Mouse (Mus musculus): ENCODE measurements around the gene Stim2. TPM values are rescaled to one million over a fixed set of nuclear protein-coding genes. Genes with fewer than 3 reads are reported as not detected.

The Stim2 gene
- polyA plus RNA-seq, 1 experiment from 2014 or later, result 28.0 TPM

DNA sequence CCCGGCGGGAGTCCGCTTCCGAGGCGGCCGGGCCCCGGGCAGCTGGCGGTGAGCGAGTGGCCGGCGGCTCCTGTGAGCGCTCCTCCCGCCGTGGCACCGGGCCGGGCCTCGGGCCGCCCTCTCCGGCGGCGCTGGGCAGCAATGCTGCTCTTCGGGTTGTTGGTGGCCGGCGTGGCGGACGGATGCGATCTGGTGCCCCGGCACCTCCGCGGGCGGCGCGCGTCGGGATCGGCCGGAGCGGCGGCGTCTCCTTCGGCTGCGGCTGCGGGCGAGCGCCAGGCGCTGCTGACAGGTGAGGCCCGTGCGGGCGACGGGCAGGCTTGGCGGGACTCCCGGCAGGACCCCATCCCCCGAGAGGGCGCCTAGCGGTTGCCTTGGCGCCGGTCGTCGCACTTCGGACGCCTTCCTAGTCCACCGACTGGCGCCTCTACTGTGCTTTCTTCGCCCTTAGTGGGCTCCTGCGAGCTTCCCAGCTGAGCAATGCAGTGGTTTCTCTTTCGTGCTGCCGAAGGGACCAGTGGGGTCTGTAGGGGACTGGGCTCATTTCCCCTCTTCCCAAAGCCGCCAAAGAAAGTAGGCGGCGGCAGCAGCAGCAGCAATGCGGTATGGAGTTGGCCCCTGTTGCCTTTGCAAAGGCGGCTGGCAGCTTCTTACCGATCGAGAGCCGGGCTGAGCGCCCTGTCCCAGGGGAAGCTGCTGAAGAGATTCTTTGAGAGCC is 603 bp downstream of the Stim2 start:
- H3K4me1 ChIP-seq, result peaks cover 14% of the 10 kb centered on the region
- H3K36me3 ChIP-seq, result no peaks in the 10 kb centered on the region
- peak overlapping the region; percentile 96 for H3K27ac ChIP-seq
- peak overlapping the region; percentile 88 for H3K4me3 ChIP-seq
- H3K9ac ChIP-seq, result peak overlapping the region; percentile 95
- peak overlapping the region; percentile 83 for H3K4me2 ChIP-seq (replicated peaks)
- peak; percentile 74 for ATAC-seq (ENCODE audit: low FRiP score)
- WGBS, result under 1% methylated on average over 73 of the region's 76 CpGs
- H3K27me3 ChIP-seq, result no peaks in the 10 kb centered on the region; the same call in 1 of the 2 replicates
- no peaks in the 10 kb centered on the region for H3K9me3 ChIP-seq (replicated peaks)

DNA sequence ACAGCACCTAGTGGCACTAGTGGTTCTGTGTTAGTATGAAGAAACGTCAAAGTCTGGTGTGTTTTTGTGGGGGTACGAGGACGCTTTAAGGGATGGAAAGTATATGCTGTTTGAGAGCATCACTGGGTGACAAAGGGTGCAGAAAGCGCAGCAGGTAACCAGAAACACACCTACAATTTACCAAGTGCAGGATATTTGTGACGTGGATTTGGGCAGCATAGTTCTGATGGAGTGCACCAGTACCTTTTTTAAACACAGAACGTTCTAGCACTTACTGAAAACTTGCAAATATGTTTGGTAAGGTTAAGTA is 1.1 kb downstream of the Stim2 start:
- Histone ChIP-seq H3K27ac (peak overlapping the region; percentile 96), H3K9me3 (replicated peaks) (no peaks in the 10 kb centered on the region), H3K4me2 (replicated peaks) (peak overlapping the region; percentile 83), H3K4me3 (peak overlapping the region; percentile 88), H3K36me3 (no peaks in the 10 kb centered on the region), H3K27me3 (no peaks in the 10 kb centered on the region; the same call in 1 of the 2 replicates), H3K4me1 (peaks cover 14% of the 10 kb centered on the region), H3K9ac (peak overlapping the region; percentile 95)
- 2% methylated on average over 6 of the region's 6 CpGs for WGBS
- ATAC-seq (ENCODE audit: low FRiP score), result no peak

DNA sequence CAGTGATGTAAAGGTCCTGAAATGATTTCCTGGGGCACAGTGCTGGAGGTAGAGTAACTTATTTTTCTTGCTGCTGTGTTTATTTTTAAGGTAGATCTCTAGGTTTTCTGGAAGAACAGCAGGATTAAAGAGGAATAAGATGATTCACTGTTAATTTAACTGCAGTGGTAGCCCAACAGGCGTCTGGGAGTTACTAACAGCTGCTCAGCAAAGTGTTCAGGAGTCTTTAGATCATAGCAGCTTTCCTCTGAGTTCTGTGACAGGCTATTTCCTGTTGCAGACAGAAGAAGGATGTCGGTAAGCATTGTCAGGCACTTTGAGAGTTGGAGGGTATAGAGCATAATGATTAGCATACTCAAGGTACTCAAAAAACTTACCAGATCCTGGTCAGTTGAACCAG is 1.5 kb downstream of the Stim2 start:
- peaks cover 14% of the 10 kb centered on the region for H3K4me1 ChIP-seq
- ATAC-seq (ENCODE audit: low FRiP score), result no peak
- 2% methylated on average over 2 of the region's 2 CpGs for WGBS

DNA sequence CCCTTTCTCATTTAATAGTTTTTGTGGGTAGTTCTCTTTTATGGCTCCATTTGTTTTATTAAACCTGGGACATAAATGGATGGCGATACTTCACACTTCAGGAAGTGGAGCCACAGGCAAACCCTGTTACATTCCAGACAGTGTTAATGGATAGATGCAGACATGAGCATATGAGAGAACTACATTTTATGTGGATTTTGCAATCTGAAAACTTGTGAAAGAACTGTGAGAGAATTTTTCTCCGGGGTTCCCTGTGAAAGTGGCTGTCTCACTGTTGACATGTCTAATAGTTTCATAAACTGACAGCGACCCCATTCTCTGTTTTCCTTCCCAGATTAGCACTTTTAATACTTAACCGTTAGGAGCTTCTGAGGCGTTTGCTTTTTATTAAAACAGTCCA is 2.7 kb downstream of the Stim2 start:
- Histone ChIP-seq H3K27me3 (no peaks in the 10 kb centered on the region), H3K4me3 (no peak overlapping the region), H3K27ac (no peak overlapping the region), H3K9ac (no peak overlapping the region), H3K4me1 (peaks cover 21% of the 10 kb centered on the region), H3K9me3 (replicated peaks) (no peaks in the 10 kb centered on the region), H3K36me3 (no peaks in the 10 kb centered on the region), H3K4me2 (replicated peaks) (no peak overlapping the region)
- no peak for ATAC-seq (ENCODE audit: low FRiP score)
- WGBS, result 73% methylated on average over 5 of the region's 5 CpGs

More for the DNA sequence above, 1.5 kb downstream of the Stim2 start:
- H3K9me3 ChIP-seq (replicated peaks), result no peaks in the 10 kb centered on the region
- peak overlapping the region; percentile 95 for H3K9ac ChIP-seq
- 0 out of 2 replicates have a peak overlapping the region, but pooled peaks have one; percentile 17 for H3K27ac ChIP-seq
- no peaks in the 10 kb centered on the region for H3K27me3 ChIP-seq
- no peaks in the 10 kb centered on the region for H3K36me3 ChIP-seq
- H3K4me3 ChIP-seq, result peak overlapping the region; percentile 88
- peak overlapping the region; percentile 83 for H3K4me2 ChIP-seq (replicated peaks)

DNA sequence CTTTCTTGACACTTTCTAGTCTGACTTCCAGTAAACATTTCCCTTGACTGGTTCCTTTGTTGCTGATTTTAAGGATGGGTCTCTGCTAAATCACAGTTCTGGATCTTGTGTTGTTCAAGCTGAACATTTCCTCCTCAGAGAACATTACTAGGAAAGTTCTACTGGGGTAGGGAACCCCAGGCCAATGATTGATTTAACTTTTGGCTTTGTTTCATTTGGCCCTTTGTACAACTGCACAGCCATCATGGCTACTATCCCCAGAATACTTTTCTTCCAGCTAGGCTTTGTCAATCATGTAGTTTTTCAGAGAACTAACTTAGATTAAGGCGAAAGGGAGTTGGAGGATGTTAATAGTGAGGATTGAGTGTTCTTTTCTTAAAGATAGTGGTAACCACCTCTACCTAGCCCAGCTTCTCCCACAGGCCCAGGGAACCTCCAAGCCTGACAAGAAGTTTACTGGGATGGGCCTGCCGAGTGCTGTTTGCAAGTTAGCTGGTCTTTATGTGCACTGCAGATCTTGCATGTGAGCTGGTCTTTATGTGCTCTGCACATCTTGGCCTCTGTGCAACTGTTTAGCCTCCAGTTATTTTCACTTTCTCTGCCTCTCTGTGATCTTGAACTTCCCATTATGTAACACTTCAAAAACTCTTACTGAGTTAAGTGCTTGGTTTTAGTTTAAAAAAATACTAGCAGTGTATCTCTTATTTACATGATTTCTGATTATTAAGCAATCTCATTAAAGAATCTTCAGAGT is 7.0 kb downstream of the Stim2 start:
- WGBS, result 72% methylated on average over 2 of the region's 2 CpGs
- Histone ChIP-seq H3K27ac (no peak overlapping the region), H3K4me3 (no peak overlapping the region), H3K9me3 (replicated peaks) (no peaks in the 10 kb centered on the region), H3K9ac (no peak overlapping the region), H3K36me3 (no peaks in the 10 kb centered on the region), H3K4me2 (replicated peaks) (no peak overlapping the region), H3K4me1 (peaks cover 12% of the 10 kb centered on the region), H3K27me3 (no peaks in the 10 kb centered on the region)
- ATAC-seq (ENCODE audit: low FRiP score), result no peak

DNA sequence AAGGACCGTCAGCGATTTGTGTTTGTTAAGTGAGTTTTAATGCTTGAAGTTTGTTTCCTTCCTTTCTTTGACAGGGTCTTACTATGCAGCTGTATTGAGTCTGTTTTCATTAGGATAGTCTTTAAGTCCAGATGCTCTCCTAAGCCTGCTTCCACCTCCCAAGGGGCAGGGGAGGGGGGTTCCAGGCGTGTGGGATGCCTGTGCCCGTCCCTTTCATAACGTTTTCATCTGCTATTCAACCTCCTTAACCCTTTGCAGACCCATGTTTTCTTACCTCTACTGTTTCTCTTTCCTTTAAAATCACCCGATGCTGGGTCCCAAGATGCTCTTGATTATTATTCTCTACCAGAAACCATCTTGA is 7.5 kb downstream of the Stim2 start:
- no peak overlapping the region for H3K27ac ChIP-seq
- H3K36me3 ChIP-seq, result no peaks in the 10 kb centered on the region
- H3K9ac ChIP-seq, result no peak overlapping the region
- no peak overlapping the region for H3K4me2 ChIP-seq (replicated peaks)
- ATAC-seq (ENCODE audit: low FRiP score), result no peak
- no peaks in the 10 kb centered on the region for H3K27me3 ChIP-seq
- no peaks in the 10 kb centered on the region for H3K9me3 ChIP-seq (replicated peaks)
- H3K4me3 ChIP-seq, result no peak overlapping the region
- peaks cover 9% of the 10 kb centered on the region for H3K4me1 ChIP-seq
- WGBS, result 38% methylated on average over 6 of the region's 6 CpGs

DNA sequence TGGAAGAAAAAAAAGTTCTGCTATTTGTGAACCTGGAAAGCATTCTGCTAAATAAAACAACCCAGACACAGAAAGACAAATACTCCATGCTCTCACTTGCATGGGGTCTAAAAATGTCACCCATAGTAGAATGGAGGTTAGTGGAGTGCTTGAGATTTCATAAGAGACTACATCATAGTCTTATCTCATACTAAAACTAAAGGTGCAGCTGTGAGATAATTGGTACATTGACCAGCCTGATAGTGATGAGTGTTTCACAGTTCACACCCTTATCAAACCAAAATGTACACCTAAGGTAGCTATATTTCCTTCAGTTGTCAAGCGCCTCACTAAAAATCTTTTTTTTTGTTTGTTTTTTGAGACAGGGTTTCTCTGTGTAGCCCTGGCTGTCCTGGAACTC is 8.5 kb downstream of the Stim2 start:
- no peak overlapping the region for H3K4me3 ChIP-seq
- no peaks in the 10 kb centered on the region for H3K36me3 ChIP-seq
- no peak overlapping the region for H3K9ac ChIP-seq
- H3K4me2 ChIP-seq (replicated peaks), result no peak overlapping the region
- WGBS, result 100% methylated on average over 1 of the region's 1 CpGs
- no peaks in the 10 kb centered on the region for H3K27me3 ChIP-seq
- ATAC-seq (ENCODE audit: low FRiP score), result no peak
- no peak overlapping the region for H3K27ac ChIP-seq
- H3K9me3 ChIP-seq (replicated peaks), result no peaks in the 10 kb centered on the region
- peaks cover 7% of the 10 kb centered on the region for H3K4me1 ChIP-seq

DNA sequence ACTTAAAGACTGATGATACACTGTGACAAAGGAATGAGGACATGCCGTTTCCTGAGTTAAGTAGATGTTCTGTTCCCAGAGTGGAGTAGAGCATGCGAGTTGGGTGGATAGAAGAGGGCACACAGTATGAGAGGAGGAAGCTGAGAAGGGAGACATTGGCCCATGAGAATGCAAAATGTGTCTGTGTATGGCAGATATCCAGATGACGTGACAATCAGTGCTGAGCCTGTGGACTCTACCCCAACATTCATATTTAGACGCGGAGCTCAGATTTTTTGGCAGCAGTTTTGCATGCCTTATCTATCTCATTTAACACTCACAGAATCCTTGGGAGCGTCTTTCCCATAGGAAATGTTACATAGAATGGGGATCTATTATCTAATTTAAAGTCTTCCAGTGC is 9.3 kb downstream of the Stim2 start:
- 87% methylated on average over 6 of the region's 6 CpGs for WGBS
- Histone ChIP-seq H3K27me3 (no peaks in the 10 kb centered on the region), H3K4me2 (replicated peaks) (no peak overlapping the region), H3K9ac (no peak overlapping the region), H3K9me3 (replicated peaks) (no peaks in the 10 kb centered on the region), H3K27ac (no peak overlapping the region), H3K36me3 (no peaks in the 10 kb centered on the region), H3K4me1 (peaks cover 7% of the 10 kb centered on the region), H3K4me3 (no peak overlapping the region)
- ATAC-seq (ENCODE audit: low FRiP score), result no peak

DNA sequence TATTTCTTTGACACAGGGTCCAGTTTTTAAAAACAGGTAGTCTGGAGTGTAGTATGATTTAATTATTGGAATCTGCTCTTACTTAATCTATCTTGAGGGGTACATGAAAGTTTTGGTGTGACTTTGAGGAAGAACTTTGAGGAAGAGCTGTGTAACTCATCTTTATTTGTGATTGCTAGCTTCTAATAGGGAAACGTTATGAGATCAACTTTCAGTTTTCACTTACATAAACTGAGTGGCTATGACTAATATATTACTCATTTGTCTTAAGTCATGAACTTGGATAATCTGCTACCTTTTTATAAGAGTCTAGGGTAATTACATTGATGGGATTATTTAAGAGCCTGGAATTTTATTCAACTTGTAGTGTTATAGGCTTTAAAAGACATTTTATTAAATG is 15.0 kb downstream of the Stim2 start:
- Histone ChIP-seq H3K27me3 (no peaks in the 10 kb centered on the region), H3K4me2 (replicated peaks) (no peak overlapping the region), H3K27ac (no peak overlapping the region), H3K36me3 (no peaks in the 10 kb centered on the region), H3K4me3 (no peak overlapping the region), H3K4me1 (no peaks in the 10 kb centered on the region), H3K9me3 (replicated peaks) (no peaks in the 10 kb centered on the region), H3K9ac (no peak overlapping the region)
- 78% methylated on average over 1 of the region's 1 CpGs for WGBS
- ATAC-seq (ENCODE audit: low FRiP score), result no peak

DNA sequence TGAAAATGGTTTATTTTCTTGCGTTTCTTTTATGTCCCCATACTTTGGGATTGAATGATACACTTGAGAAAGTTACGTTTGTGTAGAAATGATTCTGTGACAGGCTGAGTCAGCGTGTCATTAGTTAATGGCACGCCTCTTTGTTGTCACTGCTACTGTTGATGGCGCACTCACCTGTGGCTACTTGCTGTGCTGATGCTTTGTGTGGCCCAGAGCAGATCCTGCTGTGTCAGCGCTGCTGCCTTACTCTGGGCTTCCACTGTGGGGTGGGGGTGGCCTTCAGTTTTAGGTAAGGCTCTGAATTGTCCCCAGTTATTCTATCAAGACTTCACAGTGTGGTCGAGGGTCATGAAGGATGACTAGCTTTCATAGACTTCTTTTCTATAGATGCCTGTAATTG is 18.8 kb downstream of the Stim2 start:
- Histone ChIP-seq H3K27ac (no peak overlapping the region), H3K9ac (no peak overlapping the region), H3K27me3 (no peaks in the 10 kb centered on the region), H3K4me3 (no peak overlapping the region), H3K9me3 (replicated peaks) (no peaks in the 10 kb centered on the region), H3K36me3 (no peaks in the 10 kb centered on the region), H3K4me1 (no peaks in the 10 kb centered on the region), H3K4me2 (replicated peaks) (no peak overlapping the region)
- 43% methylated on average over 7 of the region's 7 CpGs for WGBS
- no peak for ATAC-seq (ENCODE audit: low FRiP score)

DNA sequence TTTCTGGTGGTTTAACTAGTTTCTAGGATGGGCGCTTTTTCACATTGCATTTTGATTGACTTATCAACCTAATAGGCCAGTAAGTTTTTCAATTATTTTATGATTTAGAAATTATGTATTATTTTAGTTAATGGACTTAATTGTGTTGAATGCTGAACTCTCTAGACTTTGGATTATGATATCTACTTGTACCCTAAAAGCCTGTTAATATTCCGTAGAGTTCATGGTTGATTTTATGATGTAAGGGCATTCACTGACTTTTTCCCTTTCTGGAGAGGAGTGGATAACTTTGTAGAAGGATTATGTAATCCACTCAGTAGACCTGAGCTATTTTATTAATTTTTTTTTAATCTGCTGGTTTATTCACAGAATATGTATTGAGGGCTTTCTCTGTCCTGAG is 20.6 kb downstream of the Stim2 start:
- ATAC-seq (ENCODE audit: low FRiP score), result no peak
- Histone ChIP-seq H3K36me3 (no peaks in the 10 kb centered on the region), H3K9ac (no peak overlapping the region), H3K9me3 (replicated peaks) (no peaks in the 10 kb centered on the region), H3K4me3 (no peak overlapping the region), H3K27ac (no peak overlapping the region), H3K27me3 (no peaks in the 10 kb centered on the region), H3K4me1 (no peaks in the 10 kb centered on the region), H3K4me2 (replicated peaks) (no peak overlapping the region)
- 95% methylated on average over 2 of the region's 2 CpGs for WGBS

DNA sequence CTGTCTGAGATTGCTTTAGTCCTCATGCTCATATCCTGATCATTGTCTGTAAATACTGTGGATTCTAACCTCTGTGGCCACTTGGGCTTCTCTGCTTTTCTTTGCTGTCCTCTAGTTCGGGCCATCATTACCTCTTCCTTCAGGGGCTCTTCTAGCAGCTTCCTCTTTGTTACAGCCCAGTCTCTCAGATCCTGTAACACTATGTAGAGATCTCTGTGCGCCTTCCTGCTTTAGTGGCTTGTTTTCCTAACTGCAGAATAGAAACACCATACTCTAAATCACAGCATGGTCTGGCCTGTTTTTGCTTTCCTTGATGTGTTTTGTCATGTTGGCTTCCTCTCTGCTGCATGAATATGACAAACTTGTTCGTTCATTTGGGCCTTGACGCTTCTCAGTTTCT is 21.2 kb downstream of the Stim2 start:
- H3K9me3 ChIP-seq (replicated peaks), result no peaks in the 10 kb centered on the region
- no peaks in the 10 kb centered on the region for H3K36me3 ChIP-seq
- H3K27me3 ChIP-seq, result no peaks in the 10 kb centered on the region
- ATAC-seq (ENCODE audit: low FRiP score), result no peak
- no peak overlapping the region for H3K4me3 ChIP-seq
- 61% methylated on average over 4 of the region's 4 CpGs for WGBS
- no peak overlapping the region for H3K9ac ChIP-seq
- no peak overlapping the region for H3K4me2 ChIP-seq (replicated peaks)
- H3K4me1 ChIP-seq, result no peaks in the 10 kb centered on the region
- no peak overlapping the region for H3K27ac ChIP-seq

DNA sequence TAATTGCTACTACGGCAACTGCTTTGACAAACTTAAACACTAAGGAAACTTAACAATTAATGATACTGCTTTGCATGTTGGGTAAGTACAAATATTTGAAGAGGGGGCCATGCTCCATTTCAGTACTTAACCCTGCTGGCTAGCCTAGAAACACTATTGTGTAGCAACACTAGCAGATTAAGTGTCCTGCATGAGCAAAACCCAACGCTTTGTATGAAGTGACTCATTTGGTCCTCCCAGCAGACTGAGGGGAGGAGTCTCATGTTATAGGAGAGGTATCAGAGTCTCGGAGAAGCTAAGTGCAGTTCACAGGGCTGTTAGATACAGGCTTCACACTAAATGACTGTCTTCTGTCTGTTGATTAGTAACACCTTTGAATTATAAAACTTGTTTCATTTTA is 26.3 kb downstream of the Stim2 start:
- ATAC-seq (ENCODE audit: low FRiP score), result no peak
- Histone ChIP-seq H3K9me3 (replicated peaks) (no peaks in the 10 kb centered on the region), H3K9ac (no peak overlapping the region), H3K4me1 (no peaks in the 10 kb centered on the region), H3K4me3 (no peak overlapping the region), H3K27ac (no peak overlapping the region), H3K27me3 (no peaks in the 10 kb centered on the region), H3K4me2 (replicated peaks) (no peak overlapping the region), H3K36me3 (no peaks in the 10 kb centered on the region)
- WGBS, result 82% methylated on average over 3 of the region's 3 CpGs

Measured in hindbrain, embryonic 12.5 days (tissue).